Mouse (Mus musculus) spleen, adult 10 weeks (tissue): Measurements from ENCODE around the gene Rasip1. TPM values are rescaled to one million over a fixed set of nuclear protein-coding genes. Genes with fewer than 3 reads are reported as not detected.

Experiments used
- polyA plus RNA-seq: library from polyadenylated mRNA; stranded (reverse); fragments of 350-450 nt; fragmentation: Illumina TruSeq; extraction: RNeasy Lipid Tissue Mini Kit (QIAGEN cat#74804); gene quantifications from one replicate; pipeline ENCODE4 v1.2.3, GENCODE M21; 2015; ENCODE audit warnings: low replicate concordance; ENCODE audit not compliant: insufficient read depth

Rasip1 gene
- 2.6 TPM for polyA plus RNA-seq

DNA sequence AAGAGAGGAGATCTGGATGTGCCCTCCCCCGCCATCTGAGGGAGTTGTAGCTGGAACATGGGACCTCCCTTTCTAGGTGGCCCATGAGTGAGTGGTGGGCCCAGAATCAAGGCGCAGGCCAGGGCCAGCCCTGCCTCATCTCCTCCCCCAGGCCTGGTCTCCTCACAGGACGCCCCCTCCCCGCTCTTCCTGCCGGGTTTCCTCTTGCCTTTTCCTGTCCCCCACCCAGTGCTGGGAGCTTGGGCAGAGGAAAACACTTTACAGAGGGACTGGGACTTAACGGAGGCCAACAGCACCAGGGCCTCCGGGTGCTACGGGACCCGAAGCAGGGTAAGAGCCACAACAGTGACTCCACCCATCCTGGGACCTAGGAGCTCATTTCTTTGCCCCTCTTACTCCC is at the start of gene Rasip1:
TSS of gene Rasip1 (plus strand) at position 228 of the 400 bp plus-strand sequence.

DNA sequence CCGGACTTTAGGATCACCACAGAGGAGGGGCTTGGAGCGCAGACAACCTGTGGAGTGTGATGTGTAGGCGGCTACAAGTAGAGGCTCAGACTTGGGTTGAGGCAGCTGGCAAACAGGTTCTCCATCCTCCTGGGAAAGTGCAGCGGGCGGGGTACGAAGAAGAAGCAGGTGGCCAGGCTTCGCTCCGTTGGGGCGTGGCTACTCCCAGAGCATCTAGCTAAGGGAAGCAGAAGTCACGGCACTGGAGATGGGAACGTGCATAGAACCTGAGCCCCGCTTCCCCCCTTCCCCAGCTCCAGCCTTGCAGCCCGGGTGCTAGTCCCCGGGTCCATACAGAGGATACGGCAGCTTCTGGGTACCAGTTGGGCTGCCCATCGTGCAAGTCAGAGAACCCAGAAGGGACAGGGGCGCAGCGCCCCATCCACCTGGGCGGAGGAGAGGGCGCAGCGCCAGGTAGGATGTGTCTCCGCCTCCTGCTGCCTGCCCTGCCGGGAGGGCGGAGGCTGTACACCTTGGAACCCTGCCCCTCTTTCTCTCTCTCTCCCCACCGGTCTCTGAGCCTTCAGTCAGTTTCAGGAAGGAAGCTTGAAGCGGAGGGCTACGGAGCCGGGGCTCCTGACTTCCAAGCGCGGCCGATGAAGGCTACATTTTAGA is 10.1 kb upstream of the Rasip1 start, which contains the start of gene Fut1:
TSS of gene Fut1 (plus strand) at position 248 of the 654 bp plus-strand sequence.

DNA sequence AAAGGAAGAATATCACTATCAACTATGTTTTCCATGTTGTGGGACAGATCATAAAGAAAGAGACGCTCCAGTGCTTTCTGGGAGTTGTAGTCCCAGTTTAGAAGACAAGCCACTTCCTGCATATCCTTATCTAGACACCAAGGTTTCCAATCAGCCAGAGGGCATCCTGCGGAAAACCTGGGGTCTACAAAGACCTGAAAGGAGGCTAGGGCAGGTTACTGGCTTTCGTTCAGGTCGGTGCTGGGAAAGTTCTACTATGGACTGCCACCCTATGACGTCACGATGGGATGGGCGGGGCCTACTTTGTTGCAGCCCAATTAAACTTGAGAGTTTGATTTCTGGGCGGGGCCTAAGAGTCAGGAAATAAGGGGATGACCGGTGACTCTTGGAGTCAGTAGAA is 5.8 kb upstream of the Rasip1 start, which contains the start of gene Izumo1:
TSS of gene Izumo1 (plus strand) at position 369 of the 400 bp plus-strand sequence.

DNA sequence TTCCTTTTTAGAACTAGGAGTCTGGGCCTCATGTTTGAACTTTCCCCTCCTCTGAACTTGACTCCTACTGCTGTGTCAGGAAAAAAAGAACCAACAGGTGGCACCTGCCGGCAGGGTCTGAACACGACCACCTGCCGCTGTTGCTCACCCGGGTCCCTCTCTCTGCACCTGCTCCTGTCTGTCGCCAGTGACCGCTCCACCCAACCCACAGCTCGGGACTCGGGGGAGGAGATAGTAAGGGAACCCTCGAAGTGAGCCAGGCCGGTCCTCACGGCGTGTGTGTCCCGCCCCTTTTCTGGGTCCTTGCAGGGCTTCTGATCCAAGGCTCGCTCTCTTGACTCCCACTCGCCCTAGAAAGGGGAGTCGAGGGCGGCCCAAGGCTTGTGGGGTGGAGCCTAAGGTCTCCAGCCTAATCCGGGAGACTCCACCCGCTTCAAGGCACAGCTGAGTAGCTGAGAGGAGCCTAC is 12.3 kb downstream of the Rasip1 start, which contains the start of gene Mamstr:
TSS of gene Mamstr (plus strand) at position 417 of the 467 bp plus-strand sequence.

DNA sequence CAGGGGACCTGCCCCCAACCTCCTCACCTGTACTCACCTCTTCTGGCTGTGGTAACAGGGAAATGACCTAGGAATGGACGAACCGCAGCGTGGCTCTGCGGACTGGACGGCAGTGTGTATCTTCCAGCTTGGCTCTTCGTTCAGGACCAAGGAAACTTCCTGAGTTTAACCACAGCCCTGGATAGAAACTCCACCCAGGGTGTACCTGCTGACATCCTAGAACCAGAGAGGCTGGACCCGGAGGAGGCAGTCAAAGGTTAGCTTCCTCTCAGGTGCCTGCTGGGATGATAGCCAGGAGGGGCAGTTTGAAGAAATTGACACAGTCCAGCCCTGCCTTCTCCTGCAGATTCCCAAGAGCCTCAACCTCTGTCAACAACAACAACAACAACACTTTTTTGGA is 38.9 kb downstream of the Rasip1 start, which contains the start of gene Fut2:
TSS of gene Fut2 (minus strand) at position 234 of the 400 bp plus-strand sequence.

DNA sequence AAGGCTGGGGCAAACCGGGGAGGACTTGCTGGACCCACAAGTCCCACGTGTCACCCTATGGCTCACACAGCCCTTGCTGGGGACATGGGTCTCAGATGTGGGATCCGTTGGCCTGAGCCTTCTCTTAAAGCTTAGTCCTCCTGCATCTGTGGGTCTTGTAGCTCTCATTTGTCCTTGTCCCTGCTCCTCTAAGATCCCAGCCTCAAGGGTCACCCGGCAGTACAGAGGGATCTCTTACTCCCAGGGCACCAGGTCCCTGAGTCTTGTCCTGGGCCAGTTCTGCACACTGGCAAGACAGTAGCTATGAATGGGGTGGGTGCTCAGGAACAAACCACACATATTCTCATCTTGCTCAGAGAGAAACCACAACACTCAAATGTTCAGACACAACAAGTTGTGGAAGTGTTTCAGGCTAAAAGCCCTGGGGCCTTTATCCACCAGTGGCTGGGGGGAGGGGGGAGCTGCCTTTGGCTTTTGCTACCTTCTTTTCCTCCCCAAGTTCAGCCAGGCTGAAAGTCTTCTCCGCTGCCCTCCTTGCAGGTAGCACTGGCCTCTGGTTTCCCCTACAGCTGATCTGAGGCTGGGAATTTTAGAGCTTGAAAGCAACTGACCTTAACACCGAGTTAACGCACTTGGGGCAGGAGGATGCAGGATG is 56.2 kb downstream of the Rasip1 start, which contains the start of gene Ntn5:
TSS of gene Ntn5 (plus strand) at position 627 of the 655 bp plus-strand sequence.

Other genes starting within 250 kb of the Rasip1 start
- gene Snrnp70, start 231.7 kb upstream of the Rasip1 start, polyA plus RNA-seq, result 639 TPM
- not detected for gene Kcna7, start 221.8 kb upstream of the Rasip1 start, polyA plus RNA-seq
- not detected for gene Ntf5, start 213.8 kb upstream of the Rasip1 start, polyA plus RNA-seq
- gene Lhb, start 206.7 kb upstream of the Rasip1 start, polyA plus RNA-seq, result not detected
- gene Gys1, start 192.6 kb upstream of the Rasip1 start, polyA plus RNA-seq, result 7.5 TPM
- 12.1 TPM for gene Ruvbl2, start 189.4 kb upstream of the Rasip1 start, polyA plus RNA-seq
- gene Ftl1, start 167.6 kb upstream of the Rasip1 start, polyA plus RNA-seq, result 761 TPM
- gene Bax, start 160.6 kb upstream of the Rasip1 start, polyA plus RNA-seq, result 41.1 TPM
- gene Tulp2, start 145.6 kb upstream of the Rasip1 start, polyA plus RNA-seq, result 0.11 TPM
- gene Gm45808, start 140.7 kb upstream of the Rasip1 start, polyA plus RNA-seq, result not detected
- 6.0 TPM for gene Dhdh, start 138.7 kb upstream of the Rasip1 start, polyA plus RNA-seq
- gene Nucb1, start 117.1 kb upstream of the Rasip1 start, polyA plus RNA-seq, result 82.9 TPM
- gene Ppp1r15a, start 101.2 kb upstream of the Rasip1 start, polyA plus RNA-seq, result 28.5 TPM
- 3.0 TPM for gene Plekha4, start 101.2 kb upstream of the Rasip1 start, polyA plus RNA-seq
- 0.86 TPM for gene Hsd17b14, start 72.6 kb upstream of the Rasip1 start, polyA plus RNA-seq
- 27.9 TPM for gene Bcat2, start 57.3 kb upstream of the Rasip1 start, polyA plus RNA-seq
- gene Fgf21, start 12.0 kb upstream of the Rasip1 start, polyA plus RNA-seq, result not detected
- gene Fut1, start 10.2 kb upstream of the Rasip1 start, polyA plus RNA-seq, result 0.51 TPM
- 0.46 TPM for gene Izumo1, start 5.7 kb upstream of the Rasip1 start, polyA plus RNA-seq
- 1.0 TPM for gene Mamstr, start 12.5 kb downstream of the Rasip1 start, polyA plus RNA-seq
- not detected for gene Fut2, start 38.9 kb downstream of the Rasip1 start, polyA plus RNA-seq
- gene Ntn5, start 56.5 kb downstream of the Rasip1 start, polyA plus RNA-seq, result not detected
- gene Sec1, start 66.9 kb downstream of the Rasip1 start, polyA plus RNA-seq, result 0.12 TPM
- 0.83 TPM for gene Car11, start 72.4 kb downstream of the Rasip1 start, polyA plus RNA-seq
- 14.8 TPM for gene Dbp, start 77.6 kb downstream of the Rasip1 start, polyA plus RNA-seq
- 565 TPM for gene Rpl18, start 88.0 kb downstream of the Rasip1 start, polyA plus RNA-seq
- 5.7 TPM for gene Sphk2, start 90.5 kb downstream of the Rasip1 start, polyA plus RNA-seq
- 0.17 TPM for gene Fam83e, start 93.7 kb downstream of the Rasip1 start, polyA plus RNA-seq
- gene Spaca4, start 98.3 kb downstream of the Rasip1 start, polyA plus RNA-seq, result not detected
- gene Lmtk3, start 156.2 kb downstream of the Rasip1 start, polyA plus RNA-seq, result not detected
- gene Sult2b1, start 157.2 kb downstream of the Rasip1 start, polyA plus RNA-seq, result 0.25 TPM
- gene Cyth2, start 187.1 kb downstream of the Rasip1 start, polyA plus RNA-seq, result 52.5 TPM
- gene Kcnj14, start 197.3 kb downstream of the Rasip1 start, polyA plus RNA-seq, result not detected
- gene Grwd1, start 203.5 kb downstream of the Rasip1 start, polyA plus RNA-seq, result 9.6 TPM
- 76.4 TPM for gene Kdelr1, start 245.3 kb downstream of the Rasip1 start, polyA plus RNA-seq